Mouse (Mus musculus): Measurements from ENCODE around the gene Kcng1.

Kcng1 gene

DNA sequence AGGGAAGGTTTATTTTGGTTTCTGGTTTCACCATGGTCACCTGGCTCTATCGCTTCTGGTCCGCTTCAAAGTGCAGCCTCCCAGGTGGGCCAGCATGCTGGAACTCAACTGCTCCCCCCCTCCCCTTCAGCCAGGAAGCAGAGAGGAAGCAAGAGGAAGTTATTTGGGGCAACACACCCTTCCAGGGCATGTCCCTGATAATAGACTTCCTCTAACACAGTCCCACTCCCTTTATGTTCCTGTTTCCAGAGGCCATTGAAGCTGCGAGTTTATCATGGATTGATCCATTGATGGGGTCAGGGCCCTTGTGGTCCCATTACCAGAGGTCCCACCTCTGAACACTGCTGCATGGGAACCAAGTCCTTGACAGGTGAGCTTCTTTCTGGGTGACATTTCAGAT, 21.4 kb downstream of the Kcng1 start:
- DNase-seq (ENCODE audit: low read depth, low spot score) = no peak

DNA sequence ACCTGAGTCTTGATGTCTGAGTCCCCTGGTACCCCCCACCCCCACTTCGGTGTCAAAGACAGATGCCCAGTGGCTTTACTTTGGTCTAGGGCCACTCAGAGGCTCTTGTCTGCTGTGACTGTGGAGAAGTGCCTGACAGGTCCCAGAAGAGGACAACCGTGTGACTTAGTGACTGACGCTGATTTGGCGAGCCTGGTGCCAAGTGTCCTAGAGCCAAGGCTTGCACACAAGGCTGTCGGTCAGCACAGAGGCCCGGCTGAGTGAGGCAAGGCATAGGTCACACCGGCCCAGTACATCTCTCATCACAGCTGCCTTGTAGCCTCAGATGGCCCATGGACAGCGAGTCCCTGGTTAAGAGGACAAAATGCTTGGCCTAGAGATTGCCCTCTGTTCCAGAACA, 22.5 kb downstream of the Kcng1 start:
- no peak for DNase-seq (ENCODE audit: low read depth, low spot score)

- DNase-seq (ENCODE audit: low read depth, low spot score) = no peak
Observed at GRCm38 (mm10) chr2:168257188-168257587, 24.3 kb downstream of the Kcng1 start.

GRCm38 (mm10) chr2:168256506-168256905, 25.0 kb downstream of the Kcng1 start:
- DNase-seq (ENCODE audit: low read depth, low spot score) = no peak

DNA sequence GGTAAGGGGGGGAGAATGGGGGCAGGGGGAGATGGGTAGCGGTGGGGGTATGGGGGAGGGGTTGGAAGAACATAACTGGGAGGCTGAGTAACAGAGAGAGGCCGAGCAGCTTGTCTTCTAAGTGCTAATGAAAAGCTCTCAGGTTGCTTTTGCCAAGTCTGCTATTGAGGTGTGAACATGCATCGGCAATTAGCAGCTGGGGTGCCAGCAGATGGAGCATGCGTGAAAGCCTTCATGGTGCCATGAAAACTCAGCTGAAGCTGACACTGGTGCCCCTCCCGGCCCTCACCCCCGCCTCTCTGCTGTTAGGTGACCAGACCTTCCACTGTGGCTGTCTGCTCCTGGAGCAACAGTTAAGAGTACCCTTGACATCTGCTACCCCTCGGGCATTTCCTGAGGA, 27.7 kb downstream of the Kcng1 start:
- DNase-seq (ENCODE audit: low read depth, low spot score) = no peak

GRCm38 (mm10) chr2:168252639-168253292, 28.8 kb downstream of the Kcng1 start:
- DNase-seq (ENCODE audit: low read depth, low spot score) = no peak

DNA sequence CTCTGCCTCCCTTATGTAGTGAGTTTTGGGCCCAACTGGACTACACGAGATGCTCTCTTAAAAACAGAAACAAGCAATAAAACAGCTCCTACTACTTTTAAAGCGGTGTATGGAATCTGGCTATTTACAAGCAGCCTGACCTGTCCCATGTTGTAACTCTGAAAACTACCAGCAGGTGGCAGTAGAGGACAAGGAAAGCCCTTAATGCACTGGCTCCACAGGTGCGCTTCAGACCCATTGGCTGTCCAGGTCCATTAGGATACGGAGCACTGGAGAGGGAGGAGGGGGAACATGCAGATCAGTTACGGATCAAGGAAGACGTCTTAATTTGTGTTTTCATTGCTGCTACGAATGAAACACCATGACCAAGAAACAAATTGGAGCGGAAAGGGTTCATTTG, 31.3 kb downstream of the Kcng1 start:
- DNase-seq (ENCODE audit: low read depth, low spot score) = peak; percentile 67

GRCm38 (mm10) chr2:168248856-168249245, 32.7 kb downstream of the Kcng1 start:
- no peak for DNase-seq (ENCODE audit: low read depth, low spot score)

DNA sequence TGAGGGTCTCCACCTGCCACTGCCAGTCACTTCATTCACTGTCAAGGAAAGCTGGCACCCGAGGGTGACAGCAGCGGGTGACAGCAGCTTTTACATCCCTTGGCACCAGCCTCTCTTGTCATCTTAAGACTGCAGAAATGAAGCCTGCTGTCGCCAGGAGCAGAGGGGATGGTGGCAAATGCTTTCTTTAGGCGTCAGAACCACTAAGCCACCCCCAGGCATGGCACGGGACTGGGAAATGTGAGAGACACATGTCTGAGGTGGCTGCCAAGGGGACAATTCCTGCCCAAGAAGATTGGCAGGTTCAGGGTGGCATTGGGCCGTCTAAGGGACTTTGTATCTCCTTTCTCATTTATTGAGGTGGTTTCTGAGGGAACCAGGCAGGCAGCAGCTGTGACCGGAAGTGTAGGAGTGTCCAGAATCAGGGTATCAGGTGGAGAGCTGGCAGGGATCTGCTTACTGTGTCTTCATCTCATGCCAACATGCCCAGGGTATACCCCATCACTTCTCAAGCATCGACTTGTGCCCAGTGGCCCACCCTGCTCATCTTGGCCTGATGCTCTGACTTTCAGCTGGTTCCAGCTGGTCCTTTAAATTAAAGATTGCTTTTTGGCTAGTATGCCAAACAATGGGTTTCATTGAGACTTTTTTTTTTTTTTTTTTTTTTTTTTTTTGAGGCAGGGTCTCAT, 33.2 kb downstream of the Kcng1 start:
- DNase-seq (ENCODE audit: low read depth, low spot score) = no peak

GRCm38 (mm10) chr2:168245571-168245970, 36.0 kb downstream of the Kcng1 start:
- DNase-seq (ENCODE audit: low read depth, low spot score) = no peak

GRCm38 (mm10) chr2:168243278-168243677, 38.3 kb downstream of the Kcng1 start:
- DNase-seq (ENCODE audit: low read depth, low spot score) = no peak

GRCm38 (mm10) chr2:168242841-168243240, 38.7 kb downstream of the Kcng1 start:
- DNase-seq (ENCODE audit: low read depth, low spot score) = no peak

- no peak for DNase-seq (ENCODE audit: low read depth, low spot score)
Observed at GRCm38 (mm10) chr2:168238335-168238734, 43.2 kb downstream of the Kcng1 start.

DNA sequence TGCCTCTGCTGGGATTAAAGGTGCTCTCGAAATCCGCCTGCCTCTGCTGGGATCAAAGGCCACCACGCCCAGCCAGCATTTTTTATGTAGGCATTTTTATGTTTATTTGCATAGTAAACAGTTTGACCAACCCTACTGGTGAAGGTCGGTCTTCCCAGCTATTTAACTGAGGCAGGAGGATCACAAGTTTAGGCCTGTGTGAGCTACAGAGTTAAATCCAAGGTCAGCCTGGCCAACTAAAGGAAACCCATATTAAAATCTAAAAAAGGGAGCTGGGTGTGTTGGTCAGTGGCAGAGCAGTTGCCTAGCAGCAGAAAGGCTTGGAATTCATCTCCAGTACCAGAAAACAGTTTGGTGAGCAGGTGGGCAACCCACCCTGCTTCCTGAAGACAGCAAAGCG, 48.2 kb downstream of the Kcng1 start:
- DNase-seq (ENCODE audit: low read depth, low spot score) = no peak

- DNase-seq (ENCODE audit: low read depth, low spot score) = no peak
Observed at GRCm38 (mm10) chr2:168231471-168231829, 50.1 kb downstream of the Kcng1 start.

DNA sequence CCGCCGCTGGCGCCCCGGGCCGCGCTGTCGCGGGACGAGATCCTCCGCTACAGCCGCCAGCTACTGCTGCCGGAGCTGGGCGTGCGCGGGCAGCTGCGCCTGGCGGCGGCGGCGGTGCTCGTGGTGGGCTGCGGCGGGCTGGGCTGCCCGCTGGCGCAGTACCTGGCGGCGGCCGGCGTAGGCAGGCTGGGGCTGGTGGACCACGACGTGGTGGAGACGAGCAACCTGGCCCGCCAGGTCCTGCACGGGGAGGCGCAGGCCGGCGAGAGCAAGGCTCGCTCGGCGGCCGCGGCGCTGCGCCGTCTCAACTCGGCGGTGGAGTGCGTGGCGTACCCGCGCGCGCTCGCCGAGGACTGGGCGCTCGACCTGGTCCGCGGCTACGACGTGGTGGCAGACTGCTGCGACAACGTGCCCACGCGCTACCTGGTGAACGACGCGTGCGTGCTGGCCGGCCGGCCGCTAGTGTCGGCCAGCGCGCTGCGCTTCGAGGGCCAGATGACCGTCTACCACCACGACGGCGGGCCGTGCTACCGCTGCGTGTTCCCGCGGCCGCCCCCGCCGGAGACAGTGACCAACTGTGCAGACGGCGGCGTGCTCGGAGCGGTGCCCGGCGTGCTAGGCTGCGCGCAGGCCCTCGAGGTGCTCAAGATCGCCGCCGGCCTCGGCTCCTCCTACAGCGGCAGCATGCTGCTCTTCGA, 50.6 kb downstream of the Kcng1 start:
- DNase-seq (ENCODE audit: low read depth, low spot score) = no peak

DNA sequence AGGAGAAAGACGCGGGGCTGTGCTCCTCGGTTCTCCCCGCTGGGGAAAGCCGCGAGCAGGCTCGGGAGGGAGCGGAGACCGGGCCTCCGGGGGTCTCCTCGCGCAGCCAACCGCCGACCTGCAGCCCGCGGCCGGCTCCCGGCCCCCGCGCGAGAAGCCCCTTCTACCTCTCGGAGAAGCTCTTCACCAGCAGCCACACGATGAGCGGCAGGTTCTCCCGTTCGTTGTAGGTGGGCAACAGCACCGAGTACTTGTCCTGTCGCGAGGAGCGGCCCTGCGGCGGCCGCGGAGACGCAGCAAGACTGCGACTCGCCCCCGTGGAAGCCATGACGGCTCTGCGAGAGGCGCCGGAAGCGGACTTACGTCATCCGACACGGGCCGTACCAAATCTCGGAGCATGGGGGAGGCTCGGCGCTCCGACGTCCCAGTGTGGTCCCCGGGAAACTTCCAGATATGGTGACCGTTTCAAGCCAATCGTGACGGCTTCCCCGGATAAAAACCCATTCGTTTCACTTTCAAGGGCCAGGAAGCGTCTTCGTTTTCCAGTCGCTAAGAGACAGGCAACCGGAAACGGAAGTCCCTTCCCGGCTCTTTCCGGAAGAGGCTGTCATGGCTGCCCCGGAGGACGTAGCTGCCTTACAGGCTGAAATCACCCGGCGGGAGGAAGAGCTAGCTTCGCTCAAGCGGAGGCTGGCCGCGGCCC, 51.4 kb downstream of the Kcng1 start, which contains the start of the genes Gm20716, Dpm1 and Mocs3:
TSS of gene Gm20716 (minus strand) at position 339 of the 703 bp plus-strand sequence.
TSS of gene Dpm1 (minus strand) at position 566 of the 703 bp plus-strand sequence.
TSS of gene Mocs3 (plus strand) at position 597 of the 703 bp plus-strand sequence.
- peak; percentile 78 for DNase-seq (ENCODE audit: low read depth, low spot score)

DNA sequence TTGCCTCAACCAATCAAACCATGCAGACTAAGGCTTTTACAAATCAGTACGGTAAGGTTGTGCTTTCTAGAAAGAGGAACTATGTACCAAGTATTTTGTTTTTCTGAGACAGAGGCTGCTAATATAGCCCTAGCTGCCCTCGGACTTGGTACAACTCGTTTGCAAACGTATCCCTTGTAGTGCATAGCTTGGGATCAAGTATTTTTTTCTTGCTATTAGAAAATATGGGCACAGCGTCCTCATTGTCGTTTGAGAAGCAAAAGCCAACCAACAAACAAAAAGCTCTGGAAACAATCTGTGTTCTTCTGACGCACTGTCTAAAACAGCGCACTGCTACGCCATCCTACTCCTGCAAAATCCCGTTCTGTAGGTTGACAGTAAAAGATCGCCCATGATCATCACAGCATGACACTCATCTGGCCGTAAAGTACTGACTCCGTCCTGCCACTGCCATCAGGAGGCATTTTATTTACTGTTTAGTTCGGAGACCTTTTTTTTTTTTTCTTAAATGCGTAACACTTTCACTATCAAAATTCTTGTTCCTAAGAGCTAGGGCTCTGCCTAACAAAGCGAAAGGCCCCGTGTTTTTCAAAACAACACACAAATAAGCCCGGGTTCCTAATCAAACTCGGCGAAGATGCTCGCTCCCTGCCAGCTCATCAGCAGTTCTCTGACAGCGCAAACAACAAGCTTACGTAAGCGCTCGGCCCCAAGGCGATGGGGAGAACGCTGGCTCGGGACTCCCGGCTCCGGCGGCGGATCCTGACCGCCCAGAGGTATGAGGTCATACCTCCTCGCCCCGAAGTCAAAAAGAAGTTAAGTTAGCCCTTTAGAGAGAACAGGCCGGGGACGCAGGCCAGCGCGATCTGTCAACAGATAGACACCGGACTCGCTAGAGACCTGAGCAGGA, 52.2 kb downstream of the Kcng1 start:
- peak; percentile 30 for DNase-seq (ENCODE audit: low read depth, low spot score)

DNA sequence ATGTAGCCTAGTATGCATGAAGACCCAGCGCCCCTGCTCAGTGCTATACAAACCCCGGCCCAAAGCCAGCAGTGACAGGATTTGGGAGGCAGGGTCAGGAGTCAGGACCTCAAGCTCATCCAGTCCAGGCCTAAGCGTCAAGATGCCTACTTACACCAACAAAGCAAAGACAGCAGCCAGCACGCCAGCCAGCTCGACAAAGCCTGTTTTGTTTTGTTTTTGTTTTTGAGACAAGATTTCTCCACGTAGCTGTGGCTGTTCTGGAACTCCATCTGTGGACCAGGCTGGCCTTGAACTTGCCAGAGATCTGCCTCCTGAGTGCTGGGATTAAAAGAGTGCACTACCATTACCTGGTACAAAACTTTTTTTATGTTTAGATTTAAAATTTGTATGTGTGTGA, 58.2 kb downstream of the Kcng1 start:
- no peak for DNase-seq (ENCODE audit: low read depth, low spot score)

DNA sequence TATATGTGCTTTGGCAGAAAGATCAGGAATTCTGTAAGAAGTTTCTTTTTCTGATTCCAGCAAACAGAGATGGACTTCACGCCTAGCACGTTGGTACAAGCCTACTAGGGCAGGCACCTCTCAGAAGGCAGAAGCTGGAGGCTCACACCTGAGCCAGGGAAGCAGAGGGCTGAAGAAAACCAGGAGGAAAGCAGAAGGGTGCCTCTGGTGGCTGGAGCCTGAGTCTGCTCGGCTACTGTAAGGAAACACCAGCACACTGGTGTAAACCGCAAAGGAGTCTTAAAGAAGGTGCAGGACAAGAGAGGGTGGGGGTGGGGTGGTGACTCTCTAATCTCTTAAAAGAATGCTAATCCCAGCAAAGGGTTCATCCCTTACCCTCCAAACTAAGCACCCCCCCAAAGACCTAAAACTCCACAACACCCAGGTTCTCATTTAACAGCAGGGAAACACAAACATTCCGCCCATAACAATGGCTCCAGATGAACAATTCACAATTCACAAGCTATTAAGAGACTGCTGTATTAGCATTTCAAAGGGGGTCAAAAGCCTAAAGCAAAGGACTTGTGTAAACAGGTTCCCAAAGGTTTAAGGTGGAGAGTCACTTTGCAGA, 67.6 kb downstream of the Kcng1 start:
- no peak for DNase-seq (ENCODE audit: low read depth, low spot score)

Measured in c-Kit-negative CD71-positive TER-119-positive erythroid progenitor cells, embryonic 14.5 days (primary cell).